Mouse (Mus musculus) spleen, postnatal 10 days (tissue): ENCODE data around the gene Hadha.

Experiments
- DNase-seq, 2 experiments: peaks; one replicate each; pipeline ENCODE4 v3.0.0; 2021 to 2022; ENCODE audit warnings: low spot score in 2 of 2

Hadha gene

DNA sequence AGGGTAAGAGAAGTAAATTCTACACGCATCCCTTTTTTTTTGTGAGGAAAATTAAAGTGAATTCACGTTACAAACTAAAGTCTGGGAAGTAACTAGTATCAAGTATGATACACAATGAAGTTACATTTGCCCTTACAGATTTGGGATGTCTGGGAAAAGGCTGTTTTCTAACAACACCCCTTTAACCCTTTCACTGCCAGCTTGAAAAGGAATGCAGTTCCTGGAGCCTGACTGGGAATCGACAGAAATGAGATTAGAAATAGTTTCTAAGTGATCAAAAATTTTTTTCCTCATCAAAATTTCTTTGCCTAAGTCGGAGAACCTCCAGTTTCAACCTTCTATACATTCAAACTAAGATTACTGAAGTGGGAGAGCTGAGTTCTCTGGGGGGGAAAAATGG is 949 bp downstream of the Hadha start:
- no peak for DNase-seq

DNA sequence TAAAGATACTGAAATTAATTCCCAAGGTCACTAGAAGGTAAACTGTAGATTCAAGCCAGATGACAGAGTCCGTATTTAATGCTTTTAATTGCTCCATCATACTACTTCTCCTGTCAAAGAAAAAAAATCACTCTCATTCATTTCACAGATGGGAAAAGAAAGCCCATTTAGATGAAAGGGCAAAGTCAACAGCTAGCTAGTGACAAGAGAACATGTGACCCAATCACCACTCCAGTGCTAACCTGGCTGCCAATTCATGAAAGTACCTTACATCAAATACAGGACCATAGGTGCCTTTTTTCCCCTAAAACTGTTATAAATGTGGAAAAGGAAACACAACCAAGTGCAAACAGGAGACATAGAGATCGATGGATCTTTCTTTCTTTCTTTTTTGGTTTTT is 1.7 kb downstream of the Hadha start:
- no peak for DNase-seq

GRCm38 (mm10) chr5:30152413-30152812 is 2.5 kb downstream of the Hadha start:
- DNase-seq: no peak

DNA sequence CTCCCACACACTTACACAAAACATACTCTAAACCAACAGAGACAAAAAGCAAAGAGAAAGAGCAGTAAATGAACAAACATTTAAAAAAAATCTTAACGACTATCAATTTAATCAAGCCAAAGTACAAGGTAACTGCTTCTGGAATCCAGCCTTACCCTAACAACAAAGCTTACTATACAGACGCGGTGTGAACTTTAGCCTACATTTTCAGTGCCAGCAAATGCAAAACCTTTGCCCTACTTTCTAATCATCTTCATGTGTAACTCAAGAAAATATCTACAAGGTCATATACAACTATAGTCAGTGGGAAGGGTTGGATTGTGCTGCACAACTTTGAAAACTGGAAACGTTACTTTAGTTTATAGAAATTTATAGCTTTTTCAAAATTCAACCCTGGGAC is 3.0 kb downstream of the Hadha start:
- DNase-seq: no peak

DNA sequence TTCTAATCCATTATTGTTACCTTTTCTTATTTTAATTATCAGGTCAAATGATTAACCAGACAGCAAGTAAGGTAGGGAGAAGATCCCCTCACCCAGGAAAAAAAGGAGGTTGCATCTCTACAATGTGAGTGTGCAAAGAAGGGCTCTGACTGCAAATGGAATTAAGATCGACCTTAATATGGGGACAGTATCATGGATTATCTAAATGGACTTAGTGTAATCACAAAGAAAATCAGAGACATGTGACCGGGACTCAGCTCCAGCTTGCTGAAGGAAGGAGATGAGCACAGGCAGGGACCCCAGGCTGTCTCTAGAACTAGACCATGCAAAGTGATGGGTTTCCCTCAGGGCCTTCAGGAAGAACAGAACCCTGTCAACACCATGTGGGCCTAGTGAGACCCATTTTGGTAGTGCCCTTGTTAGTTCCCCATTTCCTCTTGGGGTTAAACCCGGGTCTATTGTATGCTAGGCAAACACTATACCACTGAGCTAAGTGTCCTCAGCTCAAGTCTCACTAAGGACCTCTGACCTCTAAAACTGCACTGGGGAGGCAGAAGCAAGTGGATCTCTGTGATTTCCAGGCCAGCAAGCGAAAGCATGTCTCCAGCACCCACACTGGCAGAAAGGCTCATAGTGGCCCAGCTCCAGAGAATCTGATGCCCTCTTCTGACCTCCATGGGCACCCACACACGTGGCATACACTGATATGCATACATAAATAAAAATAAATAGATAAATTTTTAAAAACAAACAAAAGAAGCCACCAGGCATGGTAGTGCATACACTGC is 6.6 kb downstream of the Hadha start:
- no peak for DNase-seq

DNA sequence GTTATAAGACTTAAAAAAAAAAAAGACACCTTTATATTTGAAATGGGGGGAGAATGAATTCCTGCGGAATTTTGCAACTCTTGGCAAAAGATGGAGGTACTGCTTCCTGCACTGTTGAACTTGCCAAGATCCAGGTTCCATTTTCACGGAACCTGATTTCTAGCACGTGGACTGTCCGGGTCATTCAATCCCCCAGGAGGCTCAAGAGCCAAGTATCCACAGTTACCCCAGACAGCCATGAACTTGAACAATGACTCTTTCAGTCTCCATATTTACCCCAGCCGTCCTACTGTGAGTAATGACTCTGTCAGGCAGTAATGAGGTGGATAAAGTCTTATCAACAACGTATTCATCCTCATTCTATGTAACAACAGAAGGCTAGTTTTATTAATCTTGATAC is 8.4 kb downstream of the Hadha start:
- DNase-seq: no peak

GRCm38 (mm10) chr5:30138193-30138592 is 16.8 kb downstream of the Hadha start:
- no peak for DNase-seq

- no peak for DNase-seq
Observed at GRCm38 (mm10) chr5:30137271-30137670, 17.7 kb downstream of the Hadha start.

DNA sequence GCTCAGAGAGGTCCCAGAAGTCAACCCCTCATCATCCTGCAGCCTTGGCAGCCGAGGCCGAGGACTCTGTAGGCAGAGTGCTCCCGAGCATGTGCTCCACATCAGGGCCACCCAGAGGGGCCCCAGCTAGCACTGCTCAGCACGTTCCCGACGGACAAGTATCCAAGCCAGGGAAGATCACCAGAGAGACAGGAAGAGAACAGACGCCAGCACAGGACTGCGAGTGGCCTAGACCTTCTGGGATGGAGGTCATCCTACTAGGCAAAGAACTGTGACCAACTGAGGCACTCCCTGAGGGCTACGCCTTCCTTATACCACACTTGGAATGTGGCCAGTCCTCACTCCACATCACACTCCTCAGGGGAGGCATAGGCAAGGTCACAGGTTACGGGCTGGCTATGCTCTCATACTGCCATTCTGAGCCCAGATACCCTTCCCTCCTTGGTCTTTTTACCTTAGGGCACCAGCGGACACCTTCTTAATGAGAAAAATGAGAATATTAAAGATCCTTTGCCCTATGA is 19.2 kb downstream of the Hadha start:
- DNase-seq: no peak

DNA sequence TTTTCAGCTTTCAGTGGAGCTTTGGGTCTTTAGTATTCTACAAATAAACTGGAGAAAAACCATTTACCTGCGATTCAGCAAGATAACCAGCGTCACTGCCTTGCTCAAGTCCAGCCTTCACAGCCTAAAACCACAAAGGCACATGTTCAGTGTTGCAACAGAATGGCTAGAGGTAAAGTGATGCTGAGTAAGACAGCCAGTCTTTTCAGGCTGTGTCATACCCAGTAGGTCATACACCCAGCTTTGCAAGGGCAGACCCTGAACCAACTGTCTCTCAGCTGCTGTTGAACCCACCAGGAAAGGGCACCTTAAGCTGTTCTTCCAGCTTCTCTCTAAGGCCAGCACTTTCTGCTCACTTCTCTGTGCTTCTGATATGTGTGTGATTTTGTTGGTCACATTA is 22.8 kb downstream of the Hadha start:
- DNase-seq: no peak

GRCm38 (mm10) chr5:30131246-30131645 is 23.7 kb downstream of the Hadha start:
- DNase-seq: no peak

DNA sequence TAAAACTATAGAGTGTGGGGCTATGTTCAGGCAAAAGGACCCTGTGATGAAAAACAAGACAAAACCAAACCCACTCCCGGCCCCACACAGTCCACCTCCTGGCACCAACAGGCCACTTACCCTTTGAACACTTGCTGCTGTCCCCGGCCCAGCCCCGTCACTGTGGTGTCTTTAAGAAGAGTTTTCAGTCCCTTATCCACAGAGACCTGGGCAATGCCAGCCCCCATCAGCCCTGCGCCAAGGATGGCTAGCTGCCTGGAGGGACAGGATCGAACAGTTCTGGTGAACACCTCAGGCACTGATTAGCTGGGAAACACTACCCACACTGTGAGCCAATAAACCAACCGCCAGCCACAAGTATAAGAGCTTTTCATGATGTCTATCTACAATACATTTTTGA is 26.3 kb downstream of the Hadha start:
- no peak for DNase-seq

DNA sequence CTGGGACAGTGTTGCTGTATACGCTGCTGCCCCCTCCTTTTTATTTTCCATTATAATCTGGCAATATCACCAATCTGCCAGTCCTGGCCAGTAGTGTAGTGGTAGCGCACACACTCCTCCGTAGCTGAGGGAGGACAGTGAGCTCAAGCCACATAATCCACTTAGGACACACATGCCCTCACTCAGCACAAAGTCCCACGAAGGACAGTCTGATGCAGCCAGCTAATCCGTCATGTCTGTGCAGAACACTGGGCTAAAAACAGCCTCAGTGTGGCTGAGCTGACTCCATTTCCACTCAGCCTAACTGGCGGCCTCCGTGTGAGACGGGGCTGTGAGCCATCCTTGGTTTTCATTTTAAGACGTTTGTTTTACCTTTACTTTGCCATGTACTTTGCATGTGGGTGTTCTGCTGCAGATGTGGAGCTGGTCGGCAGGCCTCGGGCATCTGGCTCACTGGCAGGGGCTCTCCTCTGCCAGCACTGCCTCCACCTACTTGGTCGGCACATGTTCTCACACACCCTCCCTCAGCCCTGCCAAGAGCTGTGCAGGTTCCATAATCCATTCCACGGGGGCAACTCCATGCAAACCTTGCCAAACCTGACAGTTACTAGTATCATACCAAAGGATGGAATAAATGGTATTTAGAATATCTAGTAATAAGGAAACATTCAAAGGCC is 26.9 kb downstream of the Hadha start:
- no peak for DNase-seq

- DNase-seq: no peak
Observed at GRCm38 (mm10) chr5:30126756-30127155, 28.2 kb downstream of the Hadha start.

- peak in 1 of 2 experiments; percentile 37 for DNase-seq
Observed at GRCm38 (mm10) chr5:30125587-30125986, 29.4 kb downstream of the Hadha start.

GRCm38 (mm10) chr5:30122481-30122880 is 32.5 kb downstream of the Hadha start:
- no peak for DNase-seq

DNA sequence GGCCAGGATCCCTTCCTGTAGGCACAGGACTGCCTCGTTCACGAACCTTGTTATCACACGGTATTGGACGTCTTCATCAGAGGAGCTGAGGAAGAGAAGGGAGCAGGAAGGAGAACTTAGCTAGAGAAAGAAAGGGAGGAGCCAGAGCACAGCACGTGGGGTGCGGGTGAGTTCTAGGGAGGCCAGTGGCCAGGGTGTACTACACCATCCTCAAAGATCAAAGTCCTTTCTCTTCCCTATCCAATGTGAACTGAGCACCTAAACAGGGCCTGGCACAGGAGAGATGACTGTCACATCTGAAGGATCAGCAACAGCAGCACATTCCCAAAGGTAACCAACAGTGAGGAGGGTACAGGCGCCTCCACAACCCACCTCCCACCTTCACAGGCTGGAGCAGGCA is 34.9 kb downstream of the Hadha start:
- no peak for DNase-seq

GRCm38 (mm10) chr5:30119163-30119562 is 35.8 kb downstream of the Hadha start:
- DNase-seq: no peak

DNA sequence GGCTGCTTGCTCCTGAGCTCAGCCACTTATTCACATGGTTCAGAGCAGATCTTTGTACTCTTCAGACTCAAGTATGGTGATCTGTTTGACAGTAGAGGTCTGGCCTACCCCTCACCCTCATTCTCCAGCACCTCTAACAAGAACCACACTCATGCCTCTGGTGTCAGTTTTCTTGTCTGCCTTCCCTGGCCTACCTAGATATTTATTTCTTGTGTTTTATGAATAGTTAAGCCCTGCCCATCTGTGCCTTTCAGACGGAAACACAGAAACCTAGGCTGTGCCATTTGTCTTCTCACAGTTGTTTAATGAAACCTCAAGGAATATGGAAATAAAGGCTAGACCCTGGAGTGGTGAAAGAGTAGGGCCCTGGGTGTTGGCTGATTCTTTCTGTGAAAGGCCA is 36.9 kb downstream of the Hadha start:
- no peak for DNase-seq

DNA sequence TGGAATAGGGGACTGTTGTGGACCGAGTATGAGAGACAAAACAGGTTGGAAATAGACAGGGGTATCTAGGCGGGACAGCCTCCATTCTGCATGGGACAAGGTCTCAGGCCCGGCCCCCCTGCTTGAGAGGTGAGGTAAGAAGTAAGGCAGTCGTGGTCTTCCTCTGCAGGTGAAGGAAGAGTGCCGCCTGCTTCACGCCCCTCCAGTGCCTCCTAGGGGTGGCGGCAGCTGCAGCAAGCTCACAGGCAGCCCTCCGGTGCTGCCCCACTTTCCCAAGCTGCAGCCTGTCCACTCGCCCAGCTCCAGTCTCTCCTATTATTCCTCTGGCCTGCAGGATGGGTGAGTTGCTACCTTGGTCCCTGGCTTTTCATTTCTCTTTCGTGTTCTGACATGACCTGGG is 39.2 kb downstream of the Hadha start:
- no peak for DNase-seq

GRCm38 (mm10) chr5:30114761-30115140 is 40.2 kb downstream of the Hadha start:
- DNase-seq: no peak

GRCm38 (mm10) chr5:30113881-30114760 is 40.8 kb downstream of the Hadha start:
- peak; percentile 43 to 77 for DNase-seq
